Mouse (Mus musculus): ENCODE measurements around the gene B430306N03Rik.
"Not testable (repeated sequence)": the region's sequence is repeated elsewhere in the genome, so short reads cannot be mapped to it uniquely, and the experiment has no call there.

B430306N03Rik gene

GRCm38 (mm10) chr17:48315905-48316579 is at the start of gene B430306N03Rik:
B430306N03Rik (plus strand) TSS chr17:48316141.
- not testable (repeated sequence) for DNase-seq (ENCODE audit: low spot score in 2 of 2)

DNA sequence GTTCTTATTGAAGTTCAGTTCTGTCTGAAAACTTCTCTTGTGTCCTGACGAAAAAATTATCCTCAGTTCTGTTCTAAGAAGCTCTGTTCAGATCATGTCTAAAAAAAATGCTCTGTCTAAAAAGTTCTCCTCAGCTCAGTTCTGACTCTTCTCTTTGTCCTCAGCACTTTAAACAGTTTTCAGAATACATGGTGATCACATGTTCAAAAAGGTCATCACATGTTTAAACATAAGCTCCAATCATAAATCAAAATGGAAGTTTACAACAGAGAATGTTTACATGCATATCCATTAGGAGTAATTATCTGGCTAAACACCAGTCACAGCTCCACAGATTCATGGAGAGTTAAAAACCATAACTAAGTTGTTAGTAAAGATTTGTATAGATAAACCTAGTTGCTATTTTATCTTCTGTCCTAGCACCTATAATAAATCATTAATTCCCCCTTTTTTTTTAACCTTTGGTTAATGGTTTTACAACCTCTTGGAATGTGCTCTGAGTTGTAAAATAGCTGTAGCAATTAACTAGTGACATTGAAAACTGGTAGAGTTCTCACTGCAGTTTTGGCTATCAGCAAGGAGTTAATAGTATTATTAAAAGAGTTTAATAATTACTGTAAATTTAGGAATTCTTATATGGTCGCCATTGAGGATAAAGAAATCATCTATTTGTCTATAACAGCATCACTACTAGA is 49.2 kb upstream of the B430306N03Rik start:
- DNase-seq (ENCODE audit: low spot score in 2 of 2) = no peak

- no peak for DNase-seq (ENCODE audit: low spot score in 2 of 2)
Observed at GRCm38 (mm10) chr17:48267591-48267990, 48.4 kb upstream of the B430306N03Rik start.

- no peak for DNase-seq (ENCODE audit: low spot score in 2 of 2)
Observed at GRCm38 (mm10) chr17:48268276-48268675, 47.7 kb upstream of the B430306N03Rik start.

GRCm38 (mm10) chr17:48269833-48270232 is 46.1 kb upstream of the B430306N03Rik start:
- DNase-seq (ENCODE audit: low spot score in 2 of 2) = no peak

DNA sequence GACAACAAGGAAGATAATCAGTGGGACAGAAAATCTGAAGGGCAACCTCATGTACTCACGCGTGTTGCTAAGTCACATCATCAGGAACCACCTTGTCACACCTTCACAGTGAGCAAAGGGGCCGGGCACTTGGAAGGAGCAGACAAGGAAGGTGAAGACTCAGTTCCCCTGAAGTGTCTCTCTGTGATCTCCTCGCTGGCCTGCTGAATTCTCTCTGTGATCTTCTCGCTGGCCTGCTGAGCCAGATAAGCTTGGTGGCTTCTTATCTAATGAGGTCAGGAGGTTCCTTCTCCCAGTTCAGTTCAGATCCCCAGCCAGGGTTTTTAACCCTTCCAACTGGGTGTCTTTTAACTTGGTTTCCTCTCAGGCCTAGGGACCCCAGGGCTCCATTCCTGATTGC is 43.8 kb upstream of the B430306N03Rik start:
- no peak for DNase-seq (ENCODE audit: low spot score in 2 of 2)

DNA sequence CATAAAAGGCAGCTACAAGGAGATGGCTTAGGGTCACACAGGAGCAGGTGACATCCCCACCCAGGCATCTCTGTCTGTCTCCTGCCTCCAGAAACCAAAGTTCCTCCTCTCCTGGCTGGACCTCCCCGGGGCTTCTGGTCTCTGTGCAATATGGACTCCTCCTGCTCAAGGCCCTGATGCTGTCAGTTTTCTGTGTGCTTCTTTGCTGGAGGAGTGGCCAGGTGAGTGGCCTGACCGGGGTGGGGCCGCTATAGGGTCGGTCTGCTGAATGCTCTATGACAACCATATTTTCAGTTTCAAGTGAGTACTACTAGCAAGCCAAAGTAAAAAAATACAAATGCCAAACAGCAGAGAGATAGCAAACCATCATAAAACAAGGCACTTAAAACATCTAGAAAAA is 43.3 kb upstream of the B430306N03Rik start:
- no peak for DNase-seq (ENCODE audit: low spot score in 2 of 2)

GRCm38 (mm10) chr17:48274098-48274497 is 41.8 kb upstream of the B430306N03Rik start:
- DNase-seq (ENCODE audit: low spot score in 2 of 2) = no peak

DNA sequence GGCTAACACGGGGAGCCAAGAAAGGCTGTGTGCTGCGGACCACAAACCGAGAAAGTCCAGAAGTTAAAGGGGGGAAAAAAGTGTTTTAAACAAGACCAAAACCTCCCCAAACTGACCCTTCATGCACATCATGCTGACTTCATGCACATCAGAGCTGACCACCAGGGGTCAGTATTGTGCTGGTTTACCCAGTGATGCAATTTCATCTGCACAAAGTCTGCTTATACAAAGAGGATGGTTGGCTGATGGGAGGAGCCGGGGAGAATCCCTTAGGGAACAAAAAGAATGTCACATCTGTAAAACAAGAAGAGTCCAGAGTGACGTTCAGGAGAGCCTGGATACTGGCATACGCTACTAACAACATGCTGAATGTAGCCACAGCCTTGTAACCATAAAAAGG is 41.1 kb upstream of the B430306N03Rik start:
- peak; percentile 39 to 75 for DNase-seq (ENCODE audit: low spot score in 2 of 2)

DNA sequence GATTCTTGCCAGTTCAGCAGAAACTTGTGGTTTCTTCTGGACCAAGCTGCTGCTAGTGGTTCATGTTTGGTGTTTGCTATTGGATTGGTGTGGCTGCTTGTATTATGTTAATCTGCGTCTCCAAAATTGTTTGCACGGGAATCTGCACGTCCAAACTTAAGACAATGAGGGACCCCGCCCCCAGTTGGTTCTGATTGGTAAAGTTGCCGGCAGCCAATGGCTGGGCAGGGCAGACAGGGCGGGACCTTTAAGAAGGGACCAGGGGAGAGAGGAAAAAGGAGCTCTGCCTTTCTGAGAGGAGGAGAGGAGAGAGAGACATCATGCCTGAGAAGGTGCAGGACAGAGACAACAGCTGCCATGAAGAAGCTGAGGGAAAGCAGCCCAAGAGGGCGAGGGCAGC is 40.2 kb upstream of the B430306N03Rik start:
- no peak for DNase-seq (ENCODE audit: low spot score in 2 of 2)

GRCm38 (mm10) chr17:48278381-48278780 is 37.6 kb upstream of the B430306N03Rik start:
- DNase-seq (ENCODE audit: low spot score in 2 of 2) = no peak

- DNase-seq (ENCODE audit: low spot score in 2 of 2) = no peak
Observed at GRCm38 (mm10) chr17:48279002-48279401, 36.9 kb upstream of the B430306N03Rik start.

GRCm38 (mm10) chr17:48280943-48281738 is 34.8 kb upstream of the B430306N03Rik start:
- DNase-seq (ENCODE audit: low spot score in 2 of 2) = no peak

GRCm38 (mm10) chr17:48281739-48282085 is 34.2 kb upstream of the B430306N03Rik start:
- DNase-seq (ENCODE audit: low spot score in 2 of 2) = peak in 1 of 2 experiments; percentile 8

GRCm38 (mm10) chr17:48286765-48287164 is 29.2 kb upstream of the B430306N03Rik start:
- DNase-seq (ENCODE audit: low spot score in 2 of 2) = no peak

GRCm38 (mm10) chr17:48287276-48287675 is 28.7 kb upstream of the B430306N03Rik start:
- no peak for DNase-seq (ENCODE audit: low spot score in 2 of 2)

GRCm38 (mm10) chr17:48293500-48294194 is 22.3 kb upstream of the B430306N03Rik start:
- no peak for DNase-seq (ENCODE audit: low spot score in 2 of 2)

DNA sequence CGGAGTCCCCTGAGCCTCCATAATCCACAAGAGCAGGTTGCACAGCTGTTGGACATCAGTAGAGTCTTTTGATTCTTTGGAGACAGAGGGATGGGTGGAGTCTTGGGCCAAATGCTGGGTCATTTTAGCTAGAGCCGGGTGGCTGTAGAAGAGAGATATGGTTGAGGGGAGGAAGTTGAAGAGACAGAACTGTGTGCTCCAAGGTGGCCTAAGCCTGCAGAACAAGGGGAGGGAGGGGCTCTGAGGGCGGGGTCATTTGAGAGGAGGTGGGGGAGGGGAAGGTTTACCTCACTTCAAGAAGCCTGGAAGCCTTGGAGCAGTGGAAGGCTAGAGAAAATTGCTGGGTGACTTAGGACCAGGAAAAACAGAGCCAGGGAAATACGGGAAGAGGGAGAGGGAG is 16.7 kb upstream of the B430306N03Rik start, which contains the start of gene Treml2:
TSS of gene Treml2 (plus strand) at position 296 of the 400 bp plus-strand sequence.
- DNase-seq (ENCODE audit: low spot score in 2 of 2) = no peak

DNA sequence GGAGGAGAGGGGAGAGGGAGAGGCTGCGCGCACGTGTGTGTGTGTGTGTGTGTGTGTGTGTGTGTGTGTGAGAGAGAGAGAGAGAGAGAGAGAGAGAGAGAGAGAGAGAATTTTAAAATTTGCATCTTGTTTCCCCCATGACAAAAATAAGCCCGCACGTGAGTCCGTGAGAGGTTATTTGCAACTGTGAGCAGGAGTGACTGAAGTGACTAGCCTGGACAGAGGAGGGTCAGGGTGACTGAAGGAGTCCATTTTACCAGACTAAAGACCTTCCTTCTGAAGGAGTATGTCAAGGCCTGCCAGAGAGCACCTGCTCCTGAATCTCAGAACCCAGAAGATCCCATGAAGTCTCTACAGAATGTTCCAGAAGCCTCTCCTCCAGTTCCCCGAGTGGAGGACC is 16.2 kb upstream of the B430306N03Rik start:
- no peak for DNase-seq (ENCODE audit: low spot score in 2 of 2)

DNA sequence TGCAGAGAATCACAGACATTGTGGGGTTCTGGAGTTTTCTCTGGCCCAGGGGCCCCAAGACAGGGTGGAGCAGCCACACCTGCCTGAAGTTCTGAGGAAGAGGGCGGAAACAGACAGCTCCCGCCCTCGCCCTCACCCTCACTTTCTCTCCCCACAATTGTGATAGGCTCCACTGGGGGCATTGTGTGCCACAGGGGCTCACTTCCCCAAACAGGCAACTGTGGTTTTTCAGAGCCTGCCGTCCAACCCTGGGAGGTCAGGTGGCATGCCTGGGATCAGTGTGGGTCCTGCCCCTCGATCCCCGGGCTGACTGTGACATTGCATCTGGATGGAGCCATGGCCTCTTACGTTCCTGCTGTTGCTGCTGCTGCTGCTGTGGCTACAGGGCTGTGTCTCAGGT is 15.7 kb upstream of the B430306N03Rik start:
- DNase-seq (ENCODE audit: low spot score in 2 of 2) = no peak

GRCm38 (mm10) chr17:48300861-48301260 is 15.1 kb upstream of the B430306N03Rik start:
- no peak for DNase-seq (ENCODE audit: low spot score in 2 of 2)

DNA sequence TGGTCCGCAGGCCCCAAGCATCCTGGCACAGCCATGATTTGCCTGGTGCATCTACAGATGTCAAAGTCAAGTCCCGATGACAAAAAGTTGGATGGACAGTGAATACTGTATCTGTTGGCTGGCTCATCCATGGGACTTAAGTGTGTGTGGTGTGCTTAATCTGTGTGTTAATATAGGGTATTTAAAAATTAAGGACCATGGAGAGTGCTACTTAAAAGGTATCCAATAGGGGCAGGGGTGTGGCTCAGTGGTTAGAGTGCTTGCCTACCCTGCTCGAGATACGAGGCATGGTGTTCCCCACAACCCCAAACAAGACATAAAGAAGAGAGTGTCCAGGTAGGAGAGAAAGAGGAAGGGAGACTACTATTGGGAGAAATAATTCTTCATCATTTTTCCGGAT is 14.1 kb upstream of the B430306N03Rik start:
- DNase-seq (ENCODE audit: low spot score in 2 of 2) = no peak
